Mouse (Mus musculus) midbrain, embryonic 12.5 days (tissue): ENCODE data around the gene Cacna2d2. TPM values are rescaled to one million over a fixed set of nuclear protein-coding genes. Genes with fewer than 3 reads are reported as not detected.

Source experiments
- ATAC-seq: fragments of 200-750 bp; cut with Nextera tagmentation; 2 replicates; pipeline ENCODE4 v1.8.0; 2017; ENCODE audit warnings: low read depth, moderate TSS enrichment, moderate library complexity; ENCODE audit not compliant: low FRiP score
- H3K27ac ChIP-seq: fragments of 300-500 bp; sonication (generic); replicated peaks from 2 replicates; pipeline ENCODE4 v1.5.1; 2016; ENCODE audit warnings: mild to moderate bottlenecking
- H3K27me3 ChIP-seq: fragments of 300-500 bp; sonication (generic); 2 replicates; pipeline ENCODE4 v1.6.1; 2016; ENCODE audit warnings: mild to moderate bottlenecking
- H3K36me3 ChIP-seq: fragments of 300-500 bp; sonication (generic); 2 replicates; pipeline ENCODE4 v1.6.1; 2016
- H3K4me1 ChIP-seq: fragments of 300-500 bp; sonication (generic); 2 replicates; pipeline ENCODE4 v1.6.1; 2016
- H3K4me2 ChIP-seq: fragments of 300-500 bp; sonication (generic); replicated peaks from 2 replicates; pipeline ENCODE4 v1.6.1; 2016; ENCODE audit warnings: mild to moderate bottlenecking, moderate library complexity
- H3K4me3 ChIP-seq: fragments of 300-500 bp; sonication (generic); 2 replicates; pipeline ENCODE4 v1.5.1; 2016; ENCODE audit warnings: mild to moderate bottlenecking
- H3K9ac ChIP-seq: fragments of 300-500 bp; sonication (generic); replicated peaks from 2 replicates; pipeline ENCODE4 v1.6.1; 2016; ENCODE audit warnings: mild to moderate bottlenecking, moderate library complexity
- H3K9me3 ChIP-seq: fragments of 300-500 bp; sonication (generic); 2 replicates; pipeline ENCODE4 v1.6.1; 2016; ENCODE audit warnings: mild to moderate bottlenecking
- WGBS: fragments of 180-500 bp; shearing (Covaris S2); methylation state at CpG from one replicate; pipeline ENCODE4 v1.1.7; 2016; 5-methylcytosine and 5-hydroxymethylcytosine counted together
- polyA plus RNA-seq: library from polyadenylated mRNA; unstranded; fragments of >200 nt; fragmentation: Nextera tagmentation; extraction: Ambion mirVana; gene quantifications from 2 replicates; pipeline ENCODE4 v1.2.1, GENCODE M21; 2016

Gene Cacna2d2
- polyA plus RNA-seq, 1 experiment from 2014 or later, result 4.1 TPM

DNA sequence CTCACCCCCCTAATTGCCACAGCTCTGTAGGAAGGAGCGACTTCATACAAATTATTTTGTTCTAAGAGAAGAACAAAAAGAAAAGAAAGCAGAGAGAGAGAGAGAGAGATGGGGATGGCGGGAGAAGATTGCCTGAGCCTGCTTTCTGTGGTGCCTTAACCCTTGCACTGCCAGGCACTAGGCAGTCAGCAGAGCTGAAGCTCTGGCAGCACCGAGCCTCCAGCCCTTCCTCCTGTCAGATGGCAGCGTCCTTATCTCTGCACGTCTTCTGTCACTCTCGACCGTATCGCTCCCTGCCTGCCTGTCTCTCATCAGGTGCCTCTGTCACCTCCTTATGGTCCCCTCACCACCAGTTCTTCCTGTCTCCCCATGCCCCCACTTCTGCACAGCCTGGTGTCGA lies 64.7 kb downstream of the Cacna2d2 start:
- peak overlapping the region; percentile 63 for H3K27ac ChIP-seq
- peak overlapping the region; percentile 28; the same call in 1 of the 2 replicates for H3K9ac ChIP-seq
- H3K4me1 ChIP-seq, result peaks cover 44% of the 10 kb centered on the region
- H3K36me3 ChIP-seq, result no peaks in the 10 kb centered on the region
- ATAC-seq, result no peak
- no peak overlapping the region for H3K4me2 ChIP-seq
- H3K4me3 ChIP-seq, result no peak overlapping the region
- no peaks in the 10 kb centered on the region for H3K9me3 ChIP-seq
- H3K27me3 ChIP-seq, result peaks cover 13% of the 10 kb centered on the region
- 41% methylated on average over 9 of the region's 9 CpGs for WGBS

DNA sequence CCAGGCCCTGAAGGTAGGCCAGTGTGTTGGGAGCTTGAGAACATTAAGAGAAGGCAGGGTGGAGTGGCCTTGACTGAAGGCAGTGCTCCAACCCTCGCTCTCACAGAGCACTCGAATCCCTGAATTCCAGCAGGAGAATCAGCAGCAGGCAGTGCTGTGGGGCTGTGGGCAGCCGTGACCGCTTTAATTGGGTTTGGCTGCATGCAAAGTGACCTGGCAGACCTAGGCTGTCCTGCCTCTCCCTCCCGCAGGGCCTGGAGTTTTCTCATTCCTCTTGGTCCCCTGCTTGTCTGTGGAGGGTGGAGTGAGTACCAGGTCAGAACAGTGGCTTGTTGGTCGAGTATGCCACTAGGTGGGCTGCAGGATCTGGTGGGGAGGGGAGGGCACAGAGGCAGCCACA lies 66.2 kb downstream of the Cacna2d2 start:
- Histone ChIP-seq H3K27me3 (peaks cover 15% of the 10 kb centered on the region), H3K4me3 (no peak overlapping the region), H3K4me2 (no peak overlapping the region), H3K36me3 (no peaks in the 10 kb centered on the region), H3K9ac (no peak overlapping the region), H3K9me3 (no peaks in the 10 kb centered on the region), H3K4me1 (peaks cover 59% of the 10 kb centered on the region), H3K27ac (peak overlapping the region; percentile 56; the same call in 1 of the 2 replicates)
- WGBS, result 27% methylated on average over 6 of the region's 6 CpGs
- ATAC-seq, result peak; percentile 33; the same call in 1 of the 2 replicates

DNA sequence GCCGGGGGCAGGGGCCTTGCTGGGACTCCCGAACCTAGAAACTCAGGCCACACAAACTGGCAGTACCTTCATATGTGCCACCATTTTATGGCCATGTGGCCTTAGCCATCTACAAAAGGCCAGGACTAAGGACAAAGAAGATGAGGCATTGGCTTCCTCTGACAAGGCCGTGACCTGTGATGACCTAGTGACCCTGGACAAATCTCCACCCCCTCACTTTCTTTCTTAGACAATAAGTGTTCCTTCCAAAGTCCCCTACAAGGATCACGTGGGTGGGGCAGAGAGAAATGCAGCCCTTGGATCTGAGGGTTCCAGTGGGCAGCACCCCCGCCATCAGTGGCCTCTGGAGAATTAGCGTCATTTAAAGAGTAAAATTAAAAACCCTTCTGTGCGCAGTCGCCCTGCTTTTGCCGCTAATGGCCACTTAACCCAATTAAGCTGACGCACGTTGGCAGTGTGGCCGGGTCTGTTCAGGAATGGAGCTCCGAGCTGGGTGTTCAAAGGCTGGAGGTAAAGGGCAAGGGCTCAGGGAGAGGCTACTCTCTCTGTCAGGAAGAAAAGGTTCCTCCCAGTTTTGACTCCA lies 69.9 kb downstream of the Cacna2d2 start:
- no peak for ATAC-seq
- Histone ChIP-seq H3K36me3 (no peaks in the 10 kb centered on the region), H3K4me1 (peaks cover 52% of the 10 kb centered on the region), H3K9ac (no peak overlapping the region), H3K4me3 (no peak overlapping the region), H3K27me3 (peaks cover 11% of the 10 kb centered on the region), H3K27ac (no peak overlapping the region), H3K4me2 (no peak overlapping the region), H3K9me3 (no peaks in the 10 kb centered on the region)
- WGBS, result 30% methylated on average over 13 of the region's 13 CpGs

DNA sequence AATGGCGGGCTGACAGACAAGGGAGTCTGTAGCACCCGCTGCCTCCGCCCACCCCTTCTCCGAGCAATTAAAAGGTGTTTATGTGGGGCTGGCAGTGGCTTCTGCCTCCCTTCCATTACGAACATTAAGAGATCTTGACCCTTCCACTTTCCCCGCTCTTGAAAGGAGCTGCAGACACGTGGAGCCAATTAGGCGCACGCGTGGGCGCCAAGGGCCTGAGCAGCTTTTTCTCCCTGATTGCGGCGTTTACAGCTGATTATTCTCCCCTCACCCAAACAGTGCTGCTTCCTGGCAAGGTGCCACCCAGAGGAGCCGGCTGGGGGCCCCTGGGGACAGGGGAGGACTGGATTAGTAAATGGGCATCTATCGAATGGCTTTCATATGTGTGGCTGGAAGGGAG lies 71.0 kb downstream of the Cacna2d2 start:
- H3K4me1 ChIP-seq, result peaks cover 41% of the 10 kb centered on the region
- no peak for ATAC-seq
- no peak overlapping the region for H3K4me2 ChIP-seq
- H3K36me3 ChIP-seq, result no peaks in the 10 kb centered on the region
- H3K27me3 ChIP-seq, result peaks cover 10% of the 10 kb centered on the region; the same call in 1 of the 2 replicates
- H3K4me3 ChIP-seq, result no peak overlapping the region
- no peak overlapping the region for H3K27ac ChIP-seq
- H3K9ac ChIP-seq, result no peak overlapping the region
- no peaks in the 10 kb centered on the region for H3K9me3 ChIP-seq
- 74% methylated on average over 15 of the region's 15 CpGs for WGBS

DNA sequence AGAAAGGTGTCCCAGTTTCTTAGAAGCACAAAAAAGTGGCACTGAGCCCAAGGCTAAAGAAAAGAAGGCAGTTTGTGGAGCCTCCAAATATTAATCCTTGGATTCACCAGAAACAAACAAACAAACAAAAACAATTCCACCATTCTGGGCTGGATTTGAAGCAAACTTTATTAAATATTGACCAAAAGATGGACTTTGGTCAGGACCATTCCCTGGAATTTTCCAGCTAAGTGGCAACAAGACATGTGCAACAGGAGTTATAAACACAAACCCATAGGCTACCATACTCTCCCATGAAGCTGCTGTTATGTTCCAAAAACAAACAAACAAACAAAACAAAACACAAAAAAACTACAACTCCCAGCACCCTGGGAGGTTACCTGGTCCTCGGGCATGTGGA lies 74.6 kb downstream of the Cacna2d2 start:
- no peak for ATAC-seq
- Histone ChIP-seq H3K27me3 (0 out of 2 replicates have a peak, but pooled peaks cover 15% of the 10 kb centered on the region), H3K9me3 (no peaks in the 10 kb centered on the region), H3K4me3 (no peak overlapping the region), H3K27ac (no peak overlapping the region), H3K4me1 (peaks cover 24% of the 10 kb centered on the region), H3K4me2 (no peak overlapping the region), H3K9ac (no peak overlapping the region), H3K36me3 (no peaks in the 10 kb centered on the region)
- WGBS, result 77% methylated on average over 1 of the region's 1 CpGs

DNA sequence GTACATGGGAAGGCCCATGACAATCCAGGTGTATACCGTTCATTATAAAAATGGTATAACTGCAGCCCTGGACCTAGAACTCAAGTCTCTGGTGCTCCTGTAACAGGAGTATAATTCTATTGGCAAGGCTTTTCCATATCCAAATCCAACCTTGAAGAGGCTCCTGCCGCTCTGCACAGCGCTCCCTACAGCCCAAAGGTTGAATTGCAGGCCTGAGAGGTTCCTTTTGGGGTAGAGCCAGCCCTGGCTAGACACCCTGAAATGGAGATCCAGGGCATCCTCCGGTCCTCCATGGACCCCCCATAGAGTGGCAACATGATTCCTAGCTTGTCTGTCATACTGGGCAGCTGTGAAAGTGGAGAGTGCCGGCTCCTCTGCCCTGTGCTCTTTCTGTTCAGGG lies 79.6 kb downstream of the Cacna2d2 start:
- ATAC-seq, result no peak
- 0 out of 2 replicates have a peak, but pooled peaks cover 12% of the 10 kb centered on the region for H3K27me3 ChIP-seq
- WGBS, result 36% methylated on average over 5 of the region's 5 CpGs
- peaks cover 37% of the 10 kb centered on the region for H3K4me1 ChIP-seq
- H3K36me3 ChIP-seq, result no peaks in the 10 kb centered on the region
- peak overlapping the region; percentile 33 for H3K4me2 ChIP-seq
- no peak overlapping the region for H3K4me3 ChIP-seq
- no peak overlapping the region for H3K9ac ChIP-seq
- peak overlapping the region; percentile 76 for H3K27ac ChIP-seq
- H3K9me3 ChIP-seq, result no peaks in the 10 kb centered on the region

DNA sequence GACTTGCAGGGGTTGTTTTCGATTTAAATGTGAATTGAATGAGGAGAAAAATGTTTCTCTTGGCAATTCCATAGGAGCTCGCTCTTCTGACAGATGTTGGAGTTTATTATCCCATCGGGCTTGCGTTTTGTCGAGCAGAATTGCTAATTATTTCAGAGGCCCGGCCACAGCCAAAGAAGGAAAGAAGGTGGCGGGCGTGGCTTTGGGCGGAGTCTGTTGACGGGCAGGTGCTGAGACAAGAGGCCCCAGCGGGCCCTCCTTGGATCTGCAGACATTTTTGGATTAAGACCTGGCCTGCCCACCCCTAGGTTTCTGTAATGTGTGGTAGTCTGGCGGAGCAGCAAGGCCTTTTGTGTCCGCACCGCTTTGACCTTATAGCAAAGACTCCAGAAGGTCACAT lies 80.2 kb downstream of the Cacna2d2 start:
- Histone ChIP-seq H3K27me3 (0 out of 2 replicates have a peak, but pooled peaks cover 12% of the 10 kb centered on the region), H3K36me3 (no peaks in the 10 kb centered on the region), H3K4me2 (peak overlapping the region; percentile 33), H3K27ac (peak overlapping the region; percentile 76), H3K9me3 (no peaks in the 10 kb centered on the region), H3K9ac (peak overlapping the region; percentile 31; the same call in 1 of the 2 replicates), H3K4me3 (peak overlapping the region; percentile 7; the same call in 1 of the 2 replicates), H3K4me1 (peaks cover 43% of the 10 kb centered on the region)
- ATAC-seq, result no peak
- WGBS, result 6% methylated on average over 14 of the region's 14 CpGs

DNA sequence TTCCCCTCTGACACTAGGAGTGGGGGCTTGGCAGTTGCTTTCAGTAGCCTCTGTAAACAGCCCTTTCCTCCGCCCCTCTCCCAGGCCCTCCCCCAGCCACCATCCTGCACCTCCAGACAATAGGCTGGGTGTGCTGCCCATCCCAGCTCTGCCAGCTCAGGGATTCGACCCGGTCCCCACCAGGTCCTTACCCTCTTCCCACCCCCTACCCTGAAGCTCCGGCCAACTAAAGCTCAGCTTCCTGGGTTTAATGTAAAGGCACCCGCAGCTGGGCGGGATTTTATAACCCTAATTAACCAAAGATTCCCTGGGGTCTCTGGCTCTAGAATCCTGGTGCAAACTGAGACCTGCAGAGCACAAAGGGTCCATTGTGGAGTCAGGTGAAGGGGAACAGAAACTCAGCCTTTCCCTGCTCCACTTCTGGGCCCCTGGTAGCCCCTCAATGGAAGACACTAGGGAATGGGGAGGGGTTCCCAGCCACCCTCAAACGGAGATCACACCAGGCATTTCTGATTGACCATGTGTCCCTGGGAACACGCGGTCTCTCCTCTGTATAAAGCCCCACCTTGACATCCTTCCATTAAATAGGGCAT lies 81.2 kb downstream of the Cacna2d2 start:
- H3K27me3 ChIP-seq, result 0 out of 2 replicates have a peak, but pooled peaks cover 12% of the 10 kb centered on the region
- H3K36me3 ChIP-seq, result no peaks in the 10 kb centered on the region
- 0 out of 2 replicates have a peak overlapping the region, but pooled peaks have one; percentile 11 for H3K4me2 ChIP-seq
- H3K9me3 ChIP-seq, result no peaks in the 10 kb centered on the region
- peak; percentile 45 for ATAC-seq
- H3K27ac ChIP-seq, result peak overlapping the region; percentile 76
- 6% methylated on average over 9 of the region's 9 CpGs for WGBS
- peaks cover 53% of the 10 kb centered on the region for H3K4me1 ChIP-seq
- 0 out of 2 replicates have a peak overlapping the region, but pooled peaks have one; percentile 28 for H3K9ac ChIP-seq
- no peak overlapping the region for H3K4me3 ChIP-seq

DNA sequence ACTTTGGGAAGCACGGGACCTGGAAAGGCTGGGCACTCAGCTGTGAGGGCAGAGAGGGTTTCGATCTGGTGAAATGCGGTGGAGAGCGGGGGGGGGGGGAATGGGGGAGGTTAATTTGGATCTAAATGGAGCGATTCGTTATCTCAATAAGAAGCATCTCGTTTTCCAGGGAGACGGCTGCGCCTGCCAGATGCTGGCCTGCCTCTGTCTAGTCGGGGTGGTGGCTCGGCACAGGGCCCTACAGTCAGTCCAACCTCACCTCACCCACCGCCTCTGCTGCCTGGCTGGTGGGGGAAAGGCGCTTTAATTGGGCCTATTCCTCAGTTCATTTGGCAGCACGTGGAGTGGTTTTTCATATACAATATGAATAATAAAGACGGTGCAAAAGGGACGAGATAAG lies 81.9 kb downstream of the Cacna2d2 start:
- no peak for ATAC-seq
- Histone ChIP-seq H3K9ac (no peak overlapping the region), H3K27ac (peak overlapping the region; percentile 76; the same call in 1 of the 2 replicates), H3K4me1 (peaks cover 61% of the 10 kb centered on the region), H3K27me3 (0 out of 2 replicates have a peak, but pooled peaks cover 12% of the 10 kb centered on the region), H3K4me2 (no peak overlapping the region), H3K36me3 (no peaks in the 10 kb centered on the region), H3K4me3 (no peak overlapping the region), H3K9me3 (no peaks in the 10 kb centered on the region)
- 23% methylated on average over 14 of the region's 16 CpGs for WGBS

DNA sequence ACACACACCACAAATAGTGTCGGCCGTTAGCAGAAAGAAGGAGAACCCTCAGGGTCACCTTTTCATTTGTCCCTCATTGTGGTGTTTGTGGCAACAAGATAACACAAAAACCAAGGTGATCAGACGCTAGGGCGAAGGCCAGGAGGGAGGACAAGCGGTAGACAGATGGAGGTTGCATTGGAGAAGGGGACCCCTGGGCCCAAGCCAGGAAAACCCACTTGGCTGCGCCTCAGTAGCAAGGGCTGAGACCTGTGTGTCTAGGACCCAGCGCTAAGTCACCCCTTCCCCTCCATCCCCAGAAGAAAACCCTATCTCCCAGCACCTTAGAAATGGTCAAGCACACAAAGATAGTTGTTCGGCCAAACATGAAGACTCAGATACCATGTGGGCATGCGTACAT lies 82.6 kb downstream of the Cacna2d2 start:
- H3K4me1 ChIP-seq, result peaks cover 66% of the 10 kb centered on the region
- ATAC-seq, result no peak
- H3K9me3 ChIP-seq, result no peaks in the 10 kb centered on the region
- no peak overlapping the region for H3K4me3 ChIP-seq
- no peaks in the 10 kb centered on the region for H3K36me3 ChIP-seq
- 0 out of 2 replicates have a peak, but pooled peaks cover 12% of the 10 kb centered on the region for H3K27me3 ChIP-seq
- no peak overlapping the region for H3K4me2 ChIP-seq
- no peak overlapping the region for H3K27ac ChIP-seq
- WGBS, result 96% methylated on average over 9 of the region's 9 CpGs
- H3K9ac ChIP-seq, result no peak overlapping the region

DNA sequence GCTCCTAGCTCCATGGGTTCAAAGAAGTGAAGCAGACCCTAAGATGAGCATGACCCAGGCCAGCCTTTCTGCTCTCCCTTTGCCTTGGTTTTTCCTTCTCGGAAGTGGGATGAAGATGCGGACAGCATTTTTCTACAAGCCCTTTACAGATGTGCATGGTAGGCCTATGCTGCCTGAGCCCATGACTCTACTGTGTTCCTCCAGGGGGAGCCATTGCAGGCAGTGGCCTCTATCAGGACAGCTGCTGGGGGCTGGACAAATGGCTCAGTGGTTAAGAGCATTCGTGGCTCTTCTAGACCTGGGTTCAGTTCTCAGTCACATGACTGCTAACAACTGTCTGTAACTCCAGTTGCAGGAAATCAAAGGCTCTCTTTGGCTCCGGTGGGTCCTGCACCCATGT lies 83.4 kb downstream of the Cacna2d2 start:
- peaks cover 66% of the 10 kb centered on the region for H3K4me1 ChIP-seq
- WGBS, result 90% methylated on average over 4 of the region's 4 CpGs
- no peak overlapping the region for H3K4me2 ChIP-seq

DNA sequence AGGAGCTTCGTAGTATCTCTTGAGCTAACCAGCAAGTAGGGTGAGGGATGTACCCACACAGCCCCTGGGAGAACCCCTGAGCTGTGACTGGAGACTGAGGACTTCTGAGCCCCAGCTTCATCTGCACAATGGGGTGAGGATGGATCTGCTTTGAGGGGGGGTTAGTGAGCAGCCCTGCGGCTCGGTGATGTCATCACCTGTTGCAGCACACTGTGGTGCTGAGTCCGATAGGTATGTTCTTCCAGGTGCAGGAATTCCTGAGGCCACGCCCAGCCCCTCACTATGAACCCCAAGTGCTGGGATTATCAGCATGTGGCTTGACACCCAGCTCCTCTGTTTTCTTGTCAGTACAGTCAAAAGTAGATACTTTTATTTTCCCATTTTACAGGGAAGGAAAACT lies 84.3 kb downstream of the Cacna2d2 start:
- Histone ChIP-seq H3K36me3 (no peaks in the 10 kb centered on the region), H3K4me2 (no peak overlapping the region), H3K9me3 (no peaks in the 10 kb centered on the region), H3K27ac (no peak overlapping the region), H3K4me1 (peaks cover 65% of the 10 kb centered on the region), H3K9ac (no peak overlapping the region), H3K4me3 (no peak overlapping the region), H3K27me3 (0 out of 2 replicates have a peak, but pooled peaks cover 10% of the 10 kb centered on the region)
- WGBS, result 97% methylated on average over 5 of the region's 5 CpGs
- ATAC-seq, result no peak

More for the DNA sequence above, 83.4 kb downstream of the Cacna2d2 start:
- H3K4me3 ChIP-seq, result no peak overlapping the region
- no peak overlapping the region for H3K9ac ChIP-seq
- 0 out of 2 replicates have a peak, but pooled peaks cover 12% of the 10 kb centered on the region for H3K27me3 ChIP-seq
- no peaks in the 10 kb centered on the region for H3K36me3 ChIP-seq
- no peaks in the 10 kb centered on the region for H3K9me3 ChIP-seq
- H3K27ac ChIP-seq, result no peak overlapping the region
- no peak for ATAC-seq
